Mouse (Mus musculus): ENCODE measurements around the gene Asf1a.
"Not testable (repeated sequence)": the region's sequence is repeated elsewhere in the genome, so short reads cannot be mapped to it uniquely, and the experiment has no call there.

Gene Asf1a

GRCm38 (mm10) chr10:53641507-53641906, 45.0 kb downstream of the Asf1a start:
- no peak for DNase-seq (ENCODE audit: low spot score)

DNA sequence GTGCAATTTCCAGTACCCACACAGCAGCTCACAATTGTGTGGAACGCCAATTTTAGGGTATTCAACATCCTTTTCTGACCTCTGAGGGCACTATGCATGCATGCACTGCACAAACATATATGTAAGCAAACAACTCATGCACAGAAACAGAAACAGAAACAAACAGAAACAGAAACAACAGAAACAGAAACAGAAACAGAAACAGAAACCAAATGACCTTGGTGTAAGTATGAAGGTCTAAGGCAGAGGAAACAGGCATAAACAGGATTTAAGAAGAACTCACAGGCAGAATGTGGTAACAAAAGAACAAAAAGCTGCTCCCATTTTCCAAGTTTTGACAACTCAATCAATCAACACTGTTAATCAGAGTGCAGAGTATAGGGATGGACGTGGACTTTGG, 54.1 kb downstream of the Asf1a start:
- DNase-seq (ENCODE audit: low spot score): no peak

- DNase-seq (ENCODE audit: low spot score): not testable (repeated sequence)
These were observed 57.7 kb downstream of the Asf1a start for GRCm38 (mm10) chr10:53654239-53654638.

All from testis, postnatal 10 days (tissue).